Mouse (Mus musculus) liver, embryonic 15.5 days (tissue): ENCODE data around the gene Tssc4. TPM values are rescaled to one million over a fixed set of nuclear protein-coding genes. Genes with fewer than 3 reads are reported as not detected.

Source experiments
- ATAC-seq: fragments of 200-750 bp; cut with Nextera tagmentation; 2 replicates; pipeline ENCODE4 v1.8.0; 2017; ENCODE audit warnings: moderate number of reproducible peaks, mild to moderate bottlenecking, moderate library complexity; ENCODE audit not compliant: insufficient read depth
- H3K27ac ChIP-seq: fragments of 300-500 bp; sonication (generic); replicated peaks from 2 replicates; pipeline ENCODE4 v1.5.1; 2015; ENCODE audit warnings: mild to moderate bottlenecking, inconsistent platforms
- H3K27me3 ChIP-seq: fragments of 300-500 bp; sonication (generic); 2 replicates; pipeline ENCODE4 v1.6.1; 2015; ENCODE audit warnings: mild to moderate bottlenecking, inconsistent platforms
- H3K36me3 ChIP-seq: fragments of 300-500 bp; sonication (generic); replicated peaks from 2 replicates; pipeline ENCODE4 v1.6.1; 2015; ENCODE audit warnings: moderate library complexity, mild to moderate bottlenecking, inconsistent platforms
- H3K4me1 ChIP-seq: fragments of 300-500 bp; sonication (generic); replicated peaks from 2 replicates; pipeline ENCODE4 v1.6.1; 2015; ENCODE audit warnings: inconsistent platforms
- H3K4me2 ChIP-seq: fragments of 300-500 bp; sonication (generic); 2 replicates; pipeline ENCODE4 v1.6.1; 2015; ENCODE audit warnings: moderate library complexity, mild to moderate bottlenecking, inconsistent platforms
- H3K4me3 ChIP-seq: fragments of 300-500 bp; sonication (generic); replicated peaks from 2 replicates; pipeline ENCODE4 v1.5.1; 2015; ENCODE audit warnings: mild to moderate bottlenecking, inconsistent platforms
- H3K9ac ChIP-seq: fragments of 300-500 bp; sonication (generic); 2 replicates; pipeline ENCODE4 v1.6.1; 2015; ENCODE audit warnings: moderate library complexity, mild to moderate bottlenecking, inconsistent platforms
- H3K9me3 ChIP-seq: fragments of 300-500 bp; sonication (generic); replicated peaks from 2 replicates; pipeline ENCODE4 v1.6.1; 2016; ENCODE audit warnings: inconsistent platforms
- whole genome bisulfite sequencing: fragments of 180-500 bp; shearing (Covaris S2); methylation state at CpG from one replicate; pipeline ENCODE4 v1.1.7; 2015; ENCODE audit warnings: mixed read lengths; ENCODE audit not compliant: insufficient replicate concordance; 5-methylcytosine and 5-hydroxymethylcytosine counted together
- polyA plus RNA-seq: library from polyadenylated mRNA; unstranded; fragments of >200 nt; fragmentation: Nextera tagmentation; extraction: Ambion mirVana; gene quantifications from 2 replicates; pipeline ENCODE4 v1.2.1, GENCODE M21; 2015

Gene Tssc4
- polyA plus RNA-seq, 1 experiment from 2014 or later = 38.5 TPM

- Histone ChIP-seq H3K4me3 (no peak overlapping the region), H3K4me2 (no peak overlapping the region), H3K27ac (no peak overlapping the region), H3K9ac (no peak overlapping the region), H3K36me3 (no peaks in the 10 kb centered on the region), H3K9me3 (no peaks in the 10 kb centered on the region), H3K4me1 (no peaks in the 10 kb centered on the region), H3K27me3 (peaks cover 30% of the 10 kb centered on the region)
- 9% methylated on average over 1 of the region's 1 CpGs for WGBS
- no peak for ATAC-seq
These were observed 26.5 kb downstream of the Tssc4 start for GRCm38 (mm10) chr7:143095554-143095907.

- H3K4me2 ChIP-seq = no peak overlapping the region
- H3K4me3 ChIP-seq = no peak overlapping the region
- no peak overlapping the region for H3K9ac ChIP-seq
- no peak for ATAC-seq
- peaks cover 33% of the 10 kb centered on the region for H3K27me3 ChIP-seq
- H3K27ac ChIP-seq = no peak overlapping the region
- no peaks in the 10 kb centered on the region for H3K36me3 ChIP-seq
- H3K4me1 ChIP-seq = no peaks in the 10 kb centered on the region
- WGBS = 34% methylated on average over 4 of the region's 4 CpGs
- H3K9me3 ChIP-seq = no peaks in the 10 kb centered on the region
These were observed 31.7 kb downstream of the Tssc4 start for GRCm38 (mm10) chr7:143100759-143101158.

- H3K36me3 ChIP-seq = no peaks in the 10 kb centered on the region
- peaks cover 6% of the 10 kb centered on the region; the same call in 1 of the 2 replicates for H3K4me1 ChIP-seq
- ATAC-seq = no peak
- H3K27me3 ChIP-seq = peaks cover 62% of the 10 kb centered on the region
- H3K9me3 ChIP-seq = no peaks in the 10 kb centered on the region
- WGBS = 45% methylated on average over 11 of the region's 11 CpGs
- no peak overlapping the region for H3K27ac ChIP-seq
- H3K9ac ChIP-seq = no peak overlapping the region
- H3K4me2 ChIP-seq = no peak overlapping the region
- no peak overlapping the region for H3K4me3 ChIP-seq
These were observed 36.3 kb downstream of the Tssc4 start for GRCm38 (mm10) chr7:143105258-143105897.

- H3K27ac ChIP-seq = no peak within 1 kb of the TSS
- H3K9ac ChIP-seq = no peak within 1 kb of the TSS
- H3K36me3 ChIP-seq = no peaks in the 10 kb centered on the region
- WGBS = 48% methylated on average over 4 of the region's 4 CpGs
- H3K4me2 ChIP-seq = peak within 1 kb of the TSS; percentile 59
- H3K27me3 ChIP-seq = peaks cover 65% of the 10 kb centered on the region
- no peaks in the 10 kb centered on the region for H3K9me3 ChIP-seq
- peak within 1 kb of the TSS; percentile 33 for H3K4me3 ChIP-seq
- peaks cover 6% of the 10 kb centered on the region; the same call in 1 of the 2 replicates for H3K4me1 ChIP-seq
- ATAC-seq = no peak
These were observed 37.0 kb downstream of the Tssc4 start, which contains the start of gene Kcnq1 for GRCm38 (mm10) chr7:143106062-143106461. Gene Kcnq1, plus strand, starts transcription at chr7:143106362.

- 6% methylated on average over 57 of the region's 57 CpGs for WGBS
- ATAC-seq = no peak; the same call in 1 of the 2 replicates
These were observed 37.8 kb downstream of the Tssc4 start for GRCm38 (mm10) chr7:143106672-143107465.

GRCm38 (mm10) chr7:143108200-143108599 is 39.2 kb downstream of the Tssc4 start:
- WGBS = 36% methylated on average over 5 of the region's 5 CpGs
- H3K4me3 ChIP-seq = no peak overlapping the region
- H3K27ac ChIP-seq = no peak overlapping the region
- ATAC-seq = no peak
- peaks cover 10% of the 10 kb centered on the region; the same call in 1 of the 2 replicates for H3K4me1 ChIP-seq
- peaks cover 66% of the 10 kb centered on the region for H3K27me3 ChIP-seq
- H3K36me3 ChIP-seq = no peaks in the 10 kb centered on the region
- no peak overlapping the region for H3K9ac ChIP-seq
- H3K9me3 ChIP-seq = no peaks in the 10 kb centered on the region
- no peak overlapping the region for H3K4me2 ChIP-seq

More at GRCm38 (mm10) chr7:143106672-143107465, 37.8 kb downstream of the Tssc4 start:
- Histone ChIP-seq H3K4me1 (peaks cover 8% of the 10 kb centered on the region; the same call in 1 of the 2 replicates), H3K36me3 (no peaks in the 10 kb centered on the region), H3K27ac (no peak overlapping the region), H3K4me3 (peak overlapping the region; percentile 33), H3K27me3 (peaks cover 66% of the 10 kb centered on the region), H3K9ac (no peak overlapping the region), H3K9me3 (no peaks in the 10 kb centered on the region), H3K4me2 (peak overlapping the region; percentile 59)

GRCm38 (mm10) chr7:143108996-143109660 is 40.1 kb downstream of the Tssc4 start:
- WGBS = 7% methylated on average over 3 of the region's 3 CpGs
- peaks cover 10% of the 10 kb centered on the region; the same call in 1 of the 2 replicates for H3K4me1 ChIP-seq
- peaks cover 65% of the 10 kb centered on the region for H3K27me3 ChIP-seq
- no peak for ATAC-seq
- no peak overlapping the region for H3K4me3 ChIP-seq
- H3K36me3 ChIP-seq = no peaks in the 10 kb centered on the region
- no peak overlapping the region for H3K4me2 ChIP-seq
- H3K9me3 ChIP-seq = 0 out of 2 replicates have a peak, but pooled peaks cover 1% of the 10 kb centered on the region
- H3K9ac ChIP-seq = no peak overlapping the region
- no peak overlapping the region for H3K27ac ChIP-seq

- Histone ChIP-seq H3K27ac (no peak overlapping the region), H3K4me3 (no peak overlapping the region), H3K4me2 (no peak overlapping the region), H3K9me3 (0 out of 2 replicates have a peak, but pooled peaks cover 3% of the 10 kb centered on the region), H3K27me3 (peaks cover 60% of the 10 kb centered on the region), H3K4me1 (peaks cover 10% of the 10 kb centered on the region; the same call in 1 of the 2 replicates), H3K9ac (no peak overlapping the region), H3K36me3 (no peaks in the 10 kb centered on the region)
- 21% methylated on average over 2 of the region's 3 CpGs for WGBS
- no peak for ATAC-seq
These were observed 40.6 kb downstream of the Tssc4 start for GRCm38 (mm10) chr7:143109696-143110095.

- ATAC-seq = no peak
- 37% methylated on average over 1 of the region's 1 CpGs for WGBS
These were observed 41.8 kb downstream of the Tssc4 start for GRCm38 (mm10) chr7:143110803-143111202.

GRCm38 (mm10) chr7:143111719-143112118 is 42.7 kb downstream of the Tssc4 start:
- ATAC-seq = no peak

More at GRCm38 (mm10) chr7:143110803-143111202, 41.8 kb downstream of the Tssc4 start:
- Histone ChIP-seq H3K27ac (no peak overlapping the region), H3K4me3 (no peak overlapping the region), H3K27me3 (peaks cover 49% of the 10 kb centered on the region), H3K9ac (no peak overlapping the region), H3K4me1 (peaks cover 10% of the 10 kb centered on the region; the same call in 1 of the 2 replicates), H3K9me3 (0 out of 2 replicates have a peak, but pooled peaks cover 3% of the 10 kb centered on the region), H3K4me2 (no peak overlapping the region), H3K36me3 (no peaks in the 10 kb centered on the region)

More at GRCm38 (mm10) chr7:143111719-143112118, 42.7 kb downstream of the Tssc4 start:
- Histone ChIP-seq H3K36me3 (no peaks in the 10 kb centered on the region), H3K4me3 (no peak overlapping the region), H3K4me2 (no peak overlapping the region), H3K9me3 (0 out of 2 replicates have a peak, but pooled peaks cover 3% of the 10 kb centered on the region), H3K27me3 (peaks cover 39% of the 10 kb centered on the region), H3K27ac (no peak overlapping the region), H3K4me1 (peaks cover 10% of the 10 kb centered on the region; the same call in 1 of the 2 replicates), H3K9ac (no peak overlapping the region)
- WGBS = 26% methylated on average over 4 of the region's 4 CpGs
